ENCODE assay signal across 9 mouse cellular contexts in the genomic region with DNA sequence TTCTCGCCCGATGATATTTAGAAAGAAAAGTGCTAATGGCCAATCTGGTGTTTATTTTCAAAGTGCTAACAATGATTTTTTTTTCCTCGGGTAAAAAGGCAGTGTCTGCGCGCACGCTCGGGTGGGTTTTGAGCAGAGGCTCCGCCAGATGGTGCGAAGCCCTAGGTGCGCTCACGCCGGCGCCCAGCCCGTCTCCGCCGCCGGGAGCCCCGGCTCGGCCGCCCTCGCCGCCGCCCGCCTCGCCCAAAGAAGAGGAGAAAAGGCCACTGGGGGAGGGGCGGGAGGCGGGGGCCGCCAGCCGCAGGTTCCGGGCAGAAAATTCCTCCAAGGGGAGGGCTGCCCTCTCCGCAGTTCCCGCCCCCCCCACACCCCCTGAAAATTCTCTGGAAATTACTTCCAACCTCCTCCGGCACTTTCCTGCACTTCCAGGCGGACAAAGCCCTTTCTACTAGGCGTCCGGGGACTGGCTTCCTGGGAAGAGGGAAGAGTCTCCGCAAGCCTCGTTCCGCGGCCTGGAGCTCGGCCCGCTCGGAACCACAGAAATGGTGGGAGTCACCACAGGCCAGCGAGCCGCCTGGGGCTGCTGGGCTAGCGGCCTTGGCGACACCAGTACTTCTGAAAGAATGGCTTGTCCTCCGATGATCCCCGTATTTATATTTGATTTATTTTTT. TPM values are rescaled to one million over a fixed set of nuclear protein-coding genes. Genes with fewer than 3 reads are reported as not detected.
DNase-seq lines count a peak whose midpoint lies in the region; ATAC-seq and TF ChIP-seq lines count a peak whose summit lies in the region.
"Had no signal": no experiment of that assay in that cellular context is flagged by ENCODE, and none has a peak within 500 bp of the region (broad histone marks: within the 10 kb centered on the region; RNA-seq: fewer than 3 reads in every experiment).

No protein-coding gene starts in this region.

- DNase-seq in kidney, adult 2 months = no peak
- DNase-seq in kidney, adult 11 months = no peak
- peak; percentile 85 for DNase-seq in embryonic facial prominence, embryonic 10.5 days (ENCODE audit: low spot score)
- peak; percentile 64 to 68 for DNase-seq in heart, postnatal 10 days
- no peak for DNase-seq in cerebellum, adult 9-10 months
- DNase-seq in layer of hippocampus, adult 9-11 months = no peak
- no peak for DNase-seq in layer of hippocampus, adult 9-10 months (ENCODE audit: low spot score)

- no peaks in the 10 kb centered on the region for H3K36me3 ChIP-seq in kidney, adult 2 months (ENCODE audit: control insufficient read depth, insufficient read depth, low read length)
- H3K36me3 ChIP-seq in embryonic facial prominence, embryonic 10.5 days (replicated peaks) = peaks cover 17% of the 10 kb centered on the region
- H3K36me3 ChIP-seq in liver, embryonic 15.5 days (replicated peaks) = no peaks in the 10 kb centered on the region

- H3K4me2 ChIP-seq in liver, embryonic 15.5 days = peak overlapping the region; percentile 33

- WGBS in kidney, adult 2 months = 4% methylated on average over 49 of the region's 49 CpGs
- under 1% methylated on average over 49 of the region's 49 CpGs for WGBS in embryonic facial prominence, embryonic 10.5 days
- WGBS in liver, embryonic 15.5 days (ENCODE audit: insufficient replicate concordance) = under 1% methylated on average over 48 of the region's 49 CpGs

- intact Hi-C loops in heart, postnatal 10 days (cut with DNase I) = loop anchor here (5.0 to 10.0 kb wide), 2 partner anchors 225 to 618 kb away; no protein-coding TSS in a partner anchor

- peak overlapping the region; percentile 16; the same call in 1 of the 2 replicates for H3K4me3 ChIP-seq in kidney, adult 2 months (ENCODE audit: insufficient read depth, low read depth, low read length)
- peak overlapping the region; percentile 87 for H3K4me3 ChIP-seq in embryonic facial prominence, embryonic 10.5 days
- H3K4me3 ChIP-seq in liver, embryonic 15.5 days (replicated peaks) = peak overlapping the region; percentile 18; the same call in 1 of the 2 replicates

- no peak for ATAC-seq in liver, embryonic 15.5 days (ENCODE audit: insufficient read depth)

- H3K9me3 ChIP-seq in embryonic facial prominence, embryonic 10.5 days = no peaks in the 10 kb centered on the region
- no peaks in the 10 kb centered on the region for H3K9me3 ChIP-seq in liver, embryonic 15.5 days (replicated peaks)

- no peak for TF ChIP-seq CTCF in kidney, adult 2 months (conservative IDR thresholded peaks at IDR 0.05; ENCODE audit: insufficient read depth, insufficient read length, low read depth, low read length)

- no peaks in the 10 kb centered on the region for H3K4me1 ChIP-seq in kidney, adult 2 months (ENCODE audit: control insufficient read depth, insufficient read depth, low read length)
- H3K4me1 ChIP-seq in embryonic facial prominence, embryonic 10.5 days = peaks cover 80% of the 10 kb centered on the region
- peaks cover 21% of the 10 kb centered on the region; the same call in 1 of the 2 replicates for H3K4me1 ChIP-seq in liver, embryonic 15.5 days (replicated peaks)

- no peak for TF ChIP-seq POLR2A in kidney, adult 2 months (IDR thresholded peaks at IDR 0.05; ENCODE audit: low read depth, low read length)

- H3K9ac ChIP-seq in liver, embryonic 15.5 days = no peak overlapping the region

- peaks cover 25% of the 10 kb centered on the region for H3K27me3 ChIP-seq in kidney, adult 2 months (replicated peaks; ENCODE audit: control insufficient read depth, insufficient read depth, low read length)
- peaks cover 95% of the 10 kb centered on the region for H3K27me3 ChIP-seq in embryonic facial prominence, embryonic 10.5 days (replicated peaks; ENCODE audit: low read depth, poor library complexity, severe bottlenecking)
- H3K27me3 ChIP-seq in liver, embryonic 15.5 days = peaks cover 98% of the 10 kb centered on the region

- no peak overlapping the region for H3K27ac ChIP-seq in kidney, adult 2 months (ENCODE audit: insufficient read depth, low read depth, low read length)
- H3K27ac ChIP-seq in embryonic facial prominence, embryonic 10.5 days (replicated peaks) = peak overlapping the region; percentile 94
- H3K27ac ChIP-seq in liver, embryonic 15.5 days (replicated peaks) = no peak overlapping the region

RNA-seq across cellular contexts. Expression of a gene that starts 4.0 kb away (rescaled TPM):
- polyA plus RNA-seq in kidney, adult 2 months (2012; rRNA removed) = 0.68 and 1.9 TPM in 2 replicates
- 8.4 and 9.4 TPM in 2 replicates for polyA plus RNA-seq in embryonic facial prominence, embryonic 10.5 days (2016; fragmentation: Nextera tagmentation; extraction: Ambion mirVana)
- total RNA-seq in heart, postnatal 10 days (2021) = 10 to 100 TPM; 19.8 to 20.0 TPM
- polyA plus RNA-seq in liver, embryonic 15.5 days (2015; fragmentation: Nextera tagmentation; extraction: Ambion mirVana) = 0.02 and 0.05 TPM in 2 replicates
- total RNA-seq: MEL had no signal

Comparison
In these comparisons a context has a peak if more than half of its experiments do, and no peak if none do; other contexts are left out.
1. DNase-seq: peak in embryonic facial prominence, embryonic 10.5 days (single experiment) and heart, postnatal 10 days (2 of 2); none in kidney, adult 2 months (single experiment), kidney, adult 11 months (single experiment), cerebellum, adult 9-10 months (single experiment), layer of hippocampus, adult 9-11 months (single experiment) and layer of hippocampus, adult 9-10 months (single experiment).
2. H3K4me3 ChIP-seq: peak in every context shown above with its lines; median percentile 87 in embryonic facial prominence, embryonic 10.5 days; 18 in liver, embryonic 15.5 days; 16 in kidney, adult 2 months.